Mouse (Mus musculus): ENCODE measurements at regions not wholly inside any gene's neighbourhood (a gene's known extent, or its start where the extent isn't known, plus 50 kb on each side); places are given as distances from the start of the nearest gene placed in this dataset.
A peak's percentile ranks its signal among the peaks of the same experiment; 100 is the strongest.

GRCm38 (mm10) chr13:112078088-112078487 is 210.2 kb upstream of the Ankrd55 start:
- Histone ChIP-seq H3K4me1 (replicated peaks) (0 out of 2 replicates have a peak, but pooled peaks cover 4% of the 10 kb centered on the region), H3K4me3 (no peak overlapping the region), H3K27me3 (replicated peaks) (no peaks in the 10 kb centered on the region), H3K9me3 (replicated peaks) (peaks cover 6% of the 10 kb centered on the region; the same call in 1 of the 2 replicates), H3K36me3 (no peaks in the 10 kb centered on the region), H3K27ac (ENCODE audit: poor library complexity, severe bottlenecking) (no peak overlapping the region), H3K4me2 (no peak overlapping the region), H3K9ac (no peak overlapping the region)
- WGBS = 55% methylated on average over 5 of the region's 5 CpGs
- no peak for ATAC-seq (ENCODE audit: insufficient number of reproducible peaks, low FRiP score)

- Histone ChIP-seq H3K4me1 (replicated peaks) (peaks cover 21% of the 10 kb centered on the region), H3K4me3 (no peak overlapping the region), H3K36me3 (no peaks in the 10 kb centered on the region), H3K9me3 (replicated peaks) (peaks cover 6% of the 10 kb centered on the region; the same call in 1 of the 2 replicates), H3K9ac (no peak overlapping the region), H3K27me3 (replicated peaks) (no peaks in the 10 kb centered on the region), H3K4me2 (no peak overlapping the region), H3K27ac (ENCODE audit: poor library complexity, severe bottlenecking) (no peak overlapping the region)
- WGBS = 76% methylated on average over 3 of the region's 3 CpGs
- ATAC-seq (ENCODE audit: insufficient number of reproducible peaks, low FRiP score) = no peak
These were observed 206.3 kb upstream of the Ankrd55 start for GRCm38 (mm10) chr13:112081935-112082334.

- ATAC-seq (ENCODE audit: insufficient number of reproducible peaks, low FRiP score) = no peak
- WGBS = 57% methylated on average over 15 of the region's 15 CpGs
These were observed 203.6 kb upstream of the Ankrd55 start for GRCm38 (mm10) chr13:112084484-112085278.

GRCm38 (mm10) chr13:112088312-112088771 is 199.9 kb upstream of the Ankrd55 start:
- Histone ChIP-seq H3K9me3 (replicated peaks) (no peaks in the 10 kb centered on the region), H3K4me3 (no peak overlapping the region), H3K36me3 (no peaks in the 10 kb centered on the region), H3K4me1 (replicated peaks) (peaks cover 54% of the 10 kb centered on the region), H3K27me3 (replicated peaks) (no peaks in the 10 kb centered on the region), H3K27ac (ENCODE audit: poor library complexity, severe bottlenecking) (peak overlapping the region; percentile 72), H3K4me2 (peak overlapping the region; percentile 42; the same call in 1 of the 2 replicates), H3K9ac (no peak overlapping the region)
- WGBS = 2% methylated on average over 5 of the region's 5 CpGs
- peak; percentile 79 for ATAC-seq (ENCODE audit: insufficient number of reproducible peaks, low FRiP score)

More at GRCm38 (mm10) chr13:112084484-112085278, 203.6 kb upstream of the Ankrd55 start:
- peaks cover 3% of the 10 kb centered on the region; the same call in 1 of the 2 replicates for H3K9me3 ChIP-seq (replicated peaks)
- H3K36me3 ChIP-seq = no peaks in the 10 kb centered on the region
- H3K27me3 ChIP-seq (replicated peaks) = no peaks in the 10 kb centered on the region
- no peak overlapping the region for H3K9ac ChIP-seq
- peaks cover 36% of the 10 kb centered on the region for H3K4me1 ChIP-seq (replicated peaks)
- H3K27ac ChIP-seq (ENCODE audit: poor library complexity, severe bottlenecking) = no peak overlapping the region
- no peak overlapping the region for H3K4me3 ChIP-seq
- peak overlapping the region; percentile 15; the same call in 1 of the 2 replicates for H3K4me2 ChIP-seq

- 20% methylated on average over 8 of the region's 8 CpGs for WGBS
- no peak overlapping the region for H3K4me3 ChIP-seq
- peaks cover 44% of the 10 kb centered on the region for H3K4me1 ChIP-seq (replicated peaks)
- H3K9ac ChIP-seq = no peak overlapping the region
- no peak for ATAC-seq (ENCODE audit: insufficient number of reproducible peaks, low FRiP score)
- H3K4me2 ChIP-seq = 0 out of 2 replicates have a peak overlapping the region, but pooled peaks have one; percentile 6
- H3K36me3 ChIP-seq = no peaks in the 10 kb centered on the region
- no peaks in the 10 kb centered on the region for H3K27me3 ChIP-seq (replicated peaks)
- H3K9me3 ChIP-seq (replicated peaks) = no peaks in the 10 kb centered on the region
- H3K27ac ChIP-seq (ENCODE audit: poor library complexity, severe bottlenecking) = peak overlapping the region; percentile 62
These were observed 197.5 kb upstream of the Ankrd55 start for GRCm38 (mm10) chr13:112090737-112091136.

- Histone ChIP-seq H3K4me1 (replicated peaks) (peaks cover 12% of the 10 kb centered on the region), H3K36me3 (no peaks in the 10 kb centered on the region), H3K9ac (no peak overlapping the region), H3K4me2 (no peak overlapping the region), H3K27me3 (replicated peaks) (no peaks in the 10 kb centered on the region), H3K9me3 (replicated peaks) (no peaks in the 10 kb centered on the region), H3K27ac (ENCODE audit: poor library complexity, severe bottlenecking) (no peak overlapping the region), H3K4me3 (no peak overlapping the region)
- 77% methylated on average over 10 of the region's 10 CpGs for WGBS
- no peak for ATAC-seq (ENCODE audit: insufficient number of reproducible peaks, low FRiP score)
These were observed 192.6 kb upstream of the Ankrd55 start for GRCm38 (mm10) chr13:112095595-112096139.

GRCm38 (mm10) chr13:112099953-112100591 is 188.2 kb upstream of the Ankrd55 start:
- Histone ChIP-seq H3K27ac (ENCODE audit: poor library complexity, severe bottlenecking) (no peak overlapping the region), H3K27me3 (replicated peaks) (no peaks in the 10 kb centered on the region), H3K9me3 (replicated peaks) (no peaks in the 10 kb centered on the region), H3K36me3 (no peaks in the 10 kb centered on the region), H3K4me1 (replicated peaks) (peaks cover 19% of the 10 kb centered on the region), H3K4me3 (peak overlapping the region; percentile 58), H3K4me2 (peak overlapping the region; percentile 87), H3K9ac (no peak overlapping the region)
- WGBS = 62% methylated on average over 7 of the region's 7 CpGs
- no peak for ATAC-seq (ENCODE audit: insufficient number of reproducible peaks, low FRiP score)

GRCm38 (mm10) chr13:112100592-112101420 is 187.4 kb upstream of the Ankrd55 start:
- peak overlapping the region; percentile 58 for H3K4me3 ChIP-seq
- 3% methylated on average over 31 of the region's 31 CpGs for WGBS

GRCm38 (mm10) chr13:112101421-112101756 is 186.9 kb upstream of the Ankrd55 start:
- Histone ChIP-seq H3K27me3 (replicated peaks) (no peaks in the 10 kb centered on the region), H3K36me3 (no peaks in the 10 kb centered on the region), H3K9me3 (replicated peaks) (no peaks in the 10 kb centered on the region), H3K4me1 (replicated peaks) (peaks cover 19% of the 10 kb centered on the region), H3K4me2 (peak overlapping the region; percentile 87), H3K9ac (0 out of 2 replicates have a peak overlapping the region, but pooled peaks have one; percentile 72), H3K4me3 (peak overlapping the region; percentile 58), H3K27ac (ENCODE audit: poor library complexity, severe bottlenecking) (no peak overlapping the region)
- ATAC-seq (ENCODE audit: insufficient number of reproducible peaks, low FRiP score) = no peak
- 61% methylated on average over 5 of the region's 5 CpGs for WGBS

More at GRCm38 (mm10) chr13:112100592-112101420, 187.4 kb upstream of the Ankrd55 start:
- Histone ChIP-seq H3K27ac (ENCODE audit: poor library complexity, severe bottlenecking) (peak overlapping the region; percentile 13; the same call in 1 of the 2 replicates), H3K9me3 (replicated peaks) (no peaks in the 10 kb centered on the region), H3K36me3 (no peaks in the 10 kb centered on the region), H3K9ac (peak overlapping the region; percentile 72), H3K27me3 (replicated peaks) (no peaks in the 10 kb centered on the region), H3K4me1 (replicated peaks) (peaks cover 19% of the 10 kb centered on the region), H3K4me2 (peak overlapping the region; percentile 87)
- ATAC-seq (ENCODE audit: insufficient number of reproducible peaks, low FRiP score) = peak; percentile 81

- H3K9ac ChIP-seq = no peak overlapping the region
- H3K4me2 ChIP-seq = no peak overlapping the region
- ATAC-seq (ENCODE audit: insufficient number of reproducible peaks, low FRiP score) = no peak
- no peaks in the 10 kb centered on the region for H3K36me3 ChIP-seq
- H3K27ac ChIP-seq (ENCODE audit: poor library complexity, severe bottlenecking) = no peak overlapping the region
- 76% methylated on average over 3 of the region's 3 CpGs for WGBS
- peaks cover 16% of the 10 kb centered on the region for H3K4me1 ChIP-seq (replicated peaks)
- no peaks in the 10 kb centered on the region for H3K9me3 ChIP-seq (replicated peaks)
- no peaks in the 10 kb centered on the region for H3K27me3 ChIP-seq (replicated peaks)
- H3K4me3 ChIP-seq = no peak overlapping the region
These were observed 182.3 kb upstream of the Ankrd55 start for GRCm38 (mm10) chr13:112105953-112106352.
